Mouse (Mus musculus) heart, postnatal 25 days (tissue): ENCODE results near the gene A630095E13Rik. TPM values are rescaled to one million over a fixed set of nuclear protein-coding genes. Genes with fewer than 3 reads are reported as not detected.
"Not testable (repeated sequence)": the region's sequence is repeated elsewhere in the genome, so short reads cannot be mapped to it uniquely, and the experiment has no call there.

ENCODE experiments used
- DNase-seq: peaks from one replicate; pipeline ENCODE4 v3.0.0; 2022; ENCODE audit warnings: low spot score
- intact Hi-C: fragments of 180-260 bp; cut with DNase I; formaldehyde crosslinking; loops from one replicate; pipeline ENCODE4 v1.15.1; 2025
- total RNA-seq, 2 experiments: library from RNA; stranded (reverse); gene quantifications; 2 replicates each; pipeline ENCODE4 v1.2.3; 2021

Gene A630095E13Rik
- not detected for total RNA-seq

GRCm38 (mm10) chr9:36643276-36643675, at the start of gene A630095E13Rik:
TSS of gene A630095E13Rik (minus strand) at chr9:36643376.
- intact Hi-C loops, DNase-seq: not testable (repeated sequence)

- intact Hi-C loops, result no loop called here
- no peak for DNase-seq
Observed at GRCm38 (mm10) chr9:36692920-36693319, 49.7 kb upstream of the A630095E13Rik start, which contains the start of gene Acrv1. TSS of gene Acrv1 (plus strand) at chr9:36693220.

DNA sequence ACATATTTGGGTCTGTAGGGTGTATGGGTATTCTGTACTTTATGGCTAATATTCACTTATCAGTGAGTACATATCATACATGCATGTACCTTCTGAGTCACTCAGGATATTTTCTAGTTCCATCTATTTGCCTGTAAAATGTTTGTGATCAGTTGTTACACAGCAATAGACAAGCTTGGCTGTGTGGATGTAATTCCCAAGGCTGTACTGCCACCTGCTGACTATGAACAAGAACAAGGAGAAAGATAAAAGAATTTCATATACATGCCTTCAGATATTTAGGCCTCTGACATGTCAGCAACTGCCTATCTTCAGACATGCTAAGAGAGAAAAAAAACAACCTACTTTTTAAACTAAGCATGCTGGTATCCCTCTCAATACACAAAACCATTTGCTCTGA, 44.2 kb upstream of the A630095E13Rik start:
- DNase-seq, result no peak
- intact Hi-C loops, result loop anchor here (2.0 kb wide), 1 partner anchor 1095 kb away; no protein-coding TSS in a partner anchor

GRCm38 (mm10) chr9:36681424-36681823, 38.2 kb upstream of the A630095E13Rik start:
- intact Hi-C loops, result no loop called here
- no peak for DNase-seq

Other genes with a start within 250 kb of the A630095E13Rik start
- not detected for gene Gm7257, start 211.5 kb downstream of the A630095E13Rik start, total RNA-seq
- not detected for gene Gm9513, start 167.7 kb downstream of the A630095E13Rik start, total RNA-seq
- not detected for gene Gm5615, start 101.4 kb downstream of the A630095E13Rik start, total RNA-seq
- gene Gm17689, start 60.7 kb downstream of the A630095E13Rik start, total RNA-seq, result not detected
- not detected for gene Acrv1, start 49.8 kb upstream of the A630095E13Rik start, total RNA-seq
- gene Chek1, start 83.7 kb upstream of the A630095E13Rik start, total RNA-seq, result under 1 TPM; 0.60 to 0.89 TPM
- gene Stt3a, start 124.3 kb upstream of the A630095E13Rik start, total RNA-seq, result 10 to 100 TPM; 67.8 to 74.5 TPM
- gene Ei24, start 154.0 kb upstream of the A630095E13Rik start, total RNA-seq, result 10 to 100 TPM; 87.8 to 91.9 TPM
- 1 to 10 TPM; 1.2 to 1.6 TPM for gene Fez1, start 178.5 kb upstream of the A630095E13Rik start, total RNA-seq